Mouse (Mus musculus) brain, embryonic 14.5 days (tissue): ENCODE measurements around the gene Gm21860.
"Not testable (repeated sequence)": the region's sequence is repeated elsewhere in the genome, so short reads cannot be mapped to it uniquely, and the experiment has no call there.

ENCODE experiments used
- CTCF ChIP-seq: fragments of 200-500 bp; IDR thresholded peaks from 2 replicates; pipeline ENCODE4 v1.5.1; 2012; ENCODE audit warnings: inconsistent platforms, mild to moderate bottlenecking, moderate library complexity, borderline replicate concordance; ENCODE audit not compliant: insufficient read depth, insufficient read length; ENCODE audit errors: extremely low read depth
- POLR2A ChIP-seq: fragments of 200-500 bp; IDR thresholded peaks from 2 replicates; pipeline ENCODE4 v1.6.1; 2012; ENCODE audit warnings: mild to moderate bottlenecking, inconsistent platforms, borderline replicate concordance; ENCODE audit not compliant: poor library complexity, insufficient read depth, insufficient read length, severe bottlenecking; ENCODE audit errors: extremely low read depth

- not testable (repeated sequence) for TF ChIP-seq CTCF, POLR2A
These were observed 10.1 kb downstream of the Gm21860 start for GRCm38 (mm10) chrY:90744381-90744981.
